Mouse (Mus musculus) intestine, postnatal 0 days (tissue): ENCODE data around the gene Lrp5. TPM values are rescaled to one million over a fixed set of nuclear protein-coding genes. Genes with fewer than 3 reads are reported as not detected.
A peak's percentile ranks its signal among the peaks of the same experiment; 100 is the strongest.
"Not testable (repeated sequence)": the region's sequence is repeated elsewhere in the genome, so short reads cannot be mapped to it uniquely, and the experiment has no call there.

ENCODE experiments used
- ATAC-seq: fragments of 200-750 bp; cut with Nextera tagmentation; 2 replicates; pipeline ENCODE4 v1.8.0; 2017; ENCODE audit warnings: mild to moderate bottlenecking, moderate TSS enrichment, moderate library complexity
- H3K27ac ChIP-seq: fragments of 300-500 bp; sonication (generic); 2 replicates; pipeline ENCODE4 v1.5.1; 2014; ENCODE audit warnings: mild to moderate bottlenecking, low read depth, low read length, moderate library complexity
- H3K27me3 ChIP-seq: fragments of 300-500 bp; sonication (generic); replicated peaks from 2 replicates; pipeline ENCODE4 v1.6.1; 2014; ENCODE audit warnings: low read length, mixed read lengths; ENCODE audit not compliant: control insufficient read depth, insufficient read depth
- H3K36me3 ChIP-seq: fragments of 300-500 bp; sonication (generic); 2 replicates; pipeline ENCODE4 v1.6.1; 2014; ENCODE audit warnings: mild to moderate bottlenecking, moderate library complexity; ENCODE audit not compliant: control insufficient read depth, insufficient read depth
- H3K4me1 ChIP-seq: fragments of 300-500 bp; sonication (generic); replicated peaks from 2 replicates; pipeline ENCODE4 v1.6.1; 2014; ENCODE audit warnings: antibody characterized with exemption, low read length, mixed read lengths; ENCODE audit not compliant: control insufficient read depth, insufficient read depth
- H3K4me2 ChIP-seq: fragments of 300-500 bp; sonication (generic); replicated peaks from 2 replicates; pipeline ENCODE4 v1.6.1; 2014; ENCODE audit warnings: low read depth, mild to moderate bottlenecking, moderate library complexity
- H3K4me3 ChIP-seq: fragments of 300-500 bp; sonication (generic); 2 replicates; pipeline ENCODE4 v1.5.1; 2014; ENCODE audit warnings: low read depth, low read length
- H3K9ac ChIP-seq: fragments of 300-500 bp; sonication (generic); 2 replicates; pipeline ENCODE4 v1.6.1; 2014; ENCODE audit warnings: mild to moderate bottlenecking, low read depth, low read length
- H3K9me3 ChIP-seq: fragments of 300-500 bp; sonication (generic); 2 replicates; pipeline ENCODE4 v1.6.1; 2016; ENCODE audit warnings: mixed run types; ENCODE audit not compliant: control insufficient read depth
- CTCF ChIP-seq: sonication (generic); IDR thresholded peaks from 2 replicates; pipeline ENCODE4 v1.5.1; 2016; ENCODE audit warnings: low read depth, mild to moderate bottlenecking, control low read depth, antibody characterized with exemption, moderate library complexity
- WGBS: fragments of 180-500 bp; shearing (Covaris S2); extraction: QIAGEN DNeasy Blood & Tissue Kit; methylation state at CpG from one replicate; pipeline ENCODE4 v1.1.7; 2014; 5-methylcytosine and 5-hydroxymethylcytosine counted together
- polyA plus RNA-seq: library from polyadenylated mRNA; unstranded; fragments of >200 nt; fragmentation: Nextera tagmentation; extraction: Ambion mirVana; gene quantifications from 2 replicates; pipeline ENCODE4 v1.2.1, GENCODE M21; 2015

The Lrp5 gene
- polyA plus RNA-seq, 1 experiment from 2014 or later: 2.8 TPM

DNA sequence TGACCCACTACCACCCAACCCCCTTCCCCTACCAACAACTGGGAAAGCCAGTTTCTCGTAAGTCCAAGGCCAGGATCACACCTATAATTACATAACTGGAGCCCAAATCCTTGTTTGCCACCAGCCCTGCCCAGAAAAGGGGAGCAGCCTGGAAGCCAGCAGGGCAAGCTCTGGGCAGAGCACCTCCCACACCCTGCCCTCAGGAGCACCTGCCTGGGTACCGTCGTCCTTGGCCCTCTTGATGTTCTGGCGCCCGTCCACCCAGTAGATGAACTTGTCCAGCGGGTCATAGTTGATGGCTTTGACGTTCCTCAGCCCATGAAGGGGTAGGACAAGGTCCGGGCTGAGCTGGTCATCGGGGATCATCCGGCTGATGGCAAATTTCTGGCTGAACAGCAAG lies 76.5 kb downstream of the Lrp5 start:
- no peak overlapping the region for H3K9ac ChIP-seq
- no peak for TF ChIP-seq CTCF
- no peak for ATAC-seq

DNA sequence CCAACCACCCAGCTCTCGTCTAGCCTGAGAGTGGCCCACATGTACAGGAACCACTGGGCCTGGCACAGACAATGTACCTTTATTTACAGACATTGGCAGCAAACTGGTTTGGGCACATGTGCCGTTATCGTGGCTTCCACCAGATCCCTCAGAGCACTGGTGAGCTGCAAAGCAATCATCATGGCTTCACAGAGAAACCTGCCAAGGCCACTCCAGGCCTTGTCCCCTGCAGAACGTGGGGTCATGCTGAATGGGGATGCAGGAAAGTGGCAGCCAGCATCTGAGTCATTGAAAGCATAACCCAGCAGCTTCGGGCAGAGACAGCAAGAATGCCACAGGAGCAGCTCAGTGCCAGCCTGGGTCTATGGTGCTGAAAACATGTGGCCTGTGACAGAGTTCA lies 92.0 kb downstream of the Lrp5 start:
- TF ChIP-seq CTCF: no peak
- Histone ChIP-seq H3K4me2 (no peak overlapping the region), H3K27me3 (no peaks in the 10 kb centered on the region), H3K27ac (no peak overlapping the region), H3K9me3 (no peaks in the 10 kb centered on the region), H3K36me3 (peaks cover 97% of the 10 kb centered on the region), H3K9ac (no peak overlapping the region), H3K4me3 (no peak overlapping the region), H3K4me1 (no peaks in the 10 kb centered on the region)
- 92% methylated on average over 5 of the region's 5 CpGs for WGBS
- no peak for ATAC-seq

More for the DNA sequence above, 76.5 kb downstream of the Lrp5 start:
- WGBS: 84% methylated on average over 10 of the region's 10 CpGs
- H3K4me2 ChIP-seq: no peak overlapping the region
- no peak overlapping the region for H3K27ac ChIP-seq
- H3K27me3 ChIP-seq: no peaks in the 10 kb centered on the region
- H3K36me3 ChIP-seq: peaks cover 75% of the 10 kb centered on the region
- no peaks in the 10 kb centered on the region for H3K9me3 ChIP-seq
- H3K4me1 ChIP-seq: no peaks in the 10 kb centered on the region
- no peak overlapping the region for H3K4me3 ChIP-seq

GRCm38 (mm10) chr19:3593379-3594055 lies 92.8 kb downstream of the Lrp5 start:
- Histone ChIP-seq H3K9me3 (no peaks in the 10 kb centered on the region), H3K4me1 (no peaks in the 10 kb centered on the region), H3K4me2 (no peak overlapping the region), H3K27me3 (no peaks in the 10 kb centered on the region), H3K27ac (no peak overlapping the region), H3K36me3 (peaks cover 99% of the 10 kb centered on the region), H3K9ac (no peak overlapping the region), H3K4me3 (no peak overlapping the region)
- WGBS: 91% methylated on average over 7 of the region's 7 CpGs
- no peak for TF ChIP-seq CTCF
- ATAC-seq: no peak

- Histone ChIP-seq H3K36me3 (peaks cover 84% of the 10 kb centered on the region), H3K4me2 (no peak overlapping the region), H3K27ac (no peak overlapping the region), H3K4me3 (no peak overlapping the region), H3K9ac (no peak overlapping the region), H3K4me1 (no peaks in the 10 kb centered on the region), H3K9me3 (no peaks in the 10 kb centered on the region), H3K27me3 (no peaks in the 10 kb centered on the region)
- ATAC-seq: no peak
- no peak for TF ChIP-seq CTCF
- 94% methylated on average over 4 of the region's 4 CpGs for WGBS
Observed at GRCm38 (mm10) chr19:3589968-3590367, 96.4 kb downstream of the Lrp5 start.

- H3K36me3 ChIP-seq: peaks cover 84% of the 10 kb centered on the region
- TF ChIP-seq CTCF: no peak
- no peak for ATAC-seq
- 88% methylated on average over 5 of the region's 5 CpGs for WGBS
- H3K9me3 ChIP-seq: no peaks in the 10 kb centered on the region
- H3K27me3 ChIP-seq: no peaks in the 10 kb centered on the region
- H3K4me1 ChIP-seq: no peaks in the 10 kb centered on the region
- H3K4me2 ChIP-seq: no peak overlapping the region
- H3K4me3 ChIP-seq: no peak overlapping the region
- H3K27ac ChIP-seq: no peak overlapping the region
- H3K9ac ChIP-seq: no peak overlapping the region
Observed at GRCm38 (mm10) chr19:3589547-3589946, 96.8 kb downstream of the Lrp5 start.

DNA sequence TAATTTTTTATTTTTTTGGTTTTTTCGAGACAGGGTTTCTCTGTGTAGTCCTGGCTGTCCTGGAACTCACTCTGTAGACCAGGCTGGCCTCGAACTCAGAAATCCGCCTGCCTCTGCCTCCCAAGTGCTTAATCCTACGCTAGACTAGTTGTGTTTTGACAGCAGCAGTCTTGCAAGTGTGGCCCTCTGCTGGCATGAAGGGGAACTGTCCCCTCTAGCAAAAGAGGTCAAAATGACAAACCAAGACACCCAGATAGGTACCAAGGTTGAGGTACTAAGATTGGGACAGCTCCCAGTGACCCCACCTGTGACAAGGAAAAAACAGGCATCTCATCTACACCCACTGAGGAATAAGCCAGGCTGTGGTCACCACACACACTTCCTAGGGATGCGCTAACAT lies 98.6 kb downstream of the Lrp5 start:
- H3K36me3 ChIP-seq: peaks cover 74% of the 10 kb centered on the region
- not testable (repeated sequence) for H3K9me3 ChIP-seq, H3K27ac ChIP-seq, H3K4me1 ChIP-seq, H3K4me2 ChIP-seq, H3K4me3 ChIP-seq, H3K27me3 ChIP-seq, H3K9ac ChIP-seq
- 91% methylated on average over 5 of the region's 5 CpGs for WGBS
- ATAC-seq: peak; percentile 15; the same call in 1 of the 2 replicates
- TF ChIP-seq CTCF: peak; percentile 71
